Mouse (Mus musculus): Measurements from ENCODE around the gene M6pr. TPM values are rescaled to one million over a fixed set of nuclear protein-coding genes. Genes with fewer than 3 reads are reported as not detected.

M6pr gene
- 100 to 1,000 TPM; 111 to 120 TPM for total RNA-seq (2023)

GRCm38 (mm10) chr6:122308505-122309393 is at the start of gene M6pr:
M6pr (plus strand) TSS chr6:122308720.

DNA sequence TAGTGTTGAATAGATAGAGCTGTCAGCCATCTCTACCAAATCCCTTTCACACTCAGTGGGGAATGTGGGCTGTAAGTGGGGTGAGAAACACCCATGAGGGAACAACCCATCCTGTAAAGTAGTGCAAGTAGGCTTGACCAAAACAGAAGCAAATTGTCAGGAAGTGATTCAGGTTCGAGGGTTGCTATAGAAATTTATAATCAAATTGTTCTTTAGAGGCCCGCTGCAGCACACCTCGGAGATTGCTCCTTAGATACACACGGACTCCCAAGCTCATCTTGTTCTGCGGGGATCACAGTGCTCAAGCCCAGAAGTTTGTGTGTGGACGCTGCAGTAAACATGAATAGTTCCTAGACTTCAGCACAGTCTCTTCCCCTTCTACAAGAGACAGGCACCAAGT is 25.7 kb upstream of the M6pr start, which contains the start of gene Klrg1:
Gene Klrg1 (minus strand): TSS at position 101 of the 400 bp plus-strand sequence.

DNA sequence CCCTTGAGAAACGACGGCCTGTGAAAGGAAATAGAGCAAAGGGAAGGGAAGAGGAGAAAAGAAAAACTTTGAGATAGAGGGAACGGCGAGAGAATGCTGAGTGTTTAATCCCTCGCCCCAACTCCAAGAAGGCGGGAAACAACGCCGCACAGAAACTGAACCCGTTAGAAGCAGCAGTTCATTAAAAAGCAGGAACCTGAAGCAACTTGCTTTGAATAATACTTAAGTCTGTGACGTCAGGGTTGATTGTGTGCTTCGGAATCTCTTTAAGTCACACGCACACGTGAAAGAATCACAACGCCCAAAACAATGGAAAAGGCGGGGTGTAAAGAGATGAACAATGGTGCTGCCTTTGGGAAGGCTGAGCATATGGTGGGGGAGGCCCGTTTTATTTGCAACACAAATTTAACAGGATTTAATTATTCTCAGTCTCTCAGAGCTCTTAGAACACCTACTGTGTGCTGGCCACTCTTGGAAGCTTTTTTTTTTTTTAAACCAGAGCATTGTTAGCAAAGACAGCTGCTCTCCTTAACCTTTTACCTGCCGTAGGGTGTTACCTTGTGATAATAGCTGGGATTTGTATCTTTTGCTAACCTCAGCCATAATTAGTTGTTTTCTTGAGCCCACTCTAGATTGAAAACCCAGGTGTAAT is 32.0 kb downstream of the M6pr start, which contains the start of gene Phc1:
Gene Phc1 (minus strand): TSS at position 213 of the 652 bp plus-strand sequence.

Other genes with a start within 250 kb of the M6pr start
- gene Klrg1, start 25.8 kb upstream of the M6pr start, total RNA-seq (2023), result not detected
- 10 to 100 TPM; 11.2 to 11.7 TPM for gene Phc1, start 31.8 kb downstream of the M6pr start, total RNA-seq (2023)
- gene Rimklb, start 190.0 kb downstream of the M6pr start, total RNA-seq (2023), result not detected
- not detected for gene Mfap5, start 197.1 kb downstream of the M6pr start, total RNA-seq (2023)
- not detected for gene Aicda, start 245.1 kb downstream of the M6pr start, total RNA-seq (2023)